Mouse (Mus musculus) embryonic fibroblast, embryonic 13.5 days (primary cell): ENCODE results near the gene Samd3. TPM values are rescaled to one million over a fixed set of nuclear protein-coding genes. Genes with fewer than 3 reads are reported as not detected.
A peak's percentile ranks its signal among the peaks of the same experiment; 100 is the strongest.

Experiments used
- H3K27ac ChIP-seq: 2 replicates; pipeline ENCODE4 v1.5.1; 2012; ENCODE audit warnings: low read length, control low read depth, inconsistent platforms; ENCODE audit not compliant: insufficient read depth
- H3K4me1 ChIP-seq: 2 replicates; pipeline ENCODE4 v1.6.1; 2011; ENCODE audit warnings: low read length; ENCODE audit not compliant: control insufficient read depth, insufficient read depth
- H3K4me3 ChIP-seq: 2 replicates; pipeline ENCODE4 v1.5.1; 2011; ENCODE audit warnings: mild to moderate bottlenecking, control low read depth, low read length; ENCODE audit not compliant: insufficient read depth
- CTCF ChIP-seq: IDR thresholded peaks from 2 replicates; pipeline ENCODE4 v1.5.1; 2011; ENCODE audit warnings: mild to moderate bottlenecking, control low read depth, low read length, moderate library complexity, borderline replicate concordance; ENCODE audit not compliant: insufficient read depth
- POLR2A ChIP-seq: IDR thresholded peaks from 2 replicates; pipeline ENCODE4 v1.6.1; 2011; ENCODE audit warnings: low read depth, mild to moderate bottlenecking, control low read depth, low read length, moderate library complexity
- polyA plus RNA-seq: library from polyadenylated mRNA; stranded (reverse); fragments of >200 nt; gene quantifications from 2 replicates; pipeline ENCODE4 v1.2.4, GENCODE M21; 2011; ENCODE audit warnings: low read depth; ENCODE audit not compliant: missing spikeins, insufficient read length

Gene Samd3
- not detected in 2 replicates for polyA plus RNA-seq

GRCm38 (mm10) chr10:26229488-26229887 lies at the start of gene Samd3:
Gene Samd3 (plus strand): TSS chr10:26229707.
- no peak within 1 kb of the TSS for H3K27ac ChIP-seq
- H3K4me3 ChIP-seq: no peak within 1 kb of the TSS
- no peak for TF ChIP-seq POLR2A
- no peak for TF ChIP-seq CTCF
- H3K4me1 ChIP-seq: no peaks in the 10 kb centered on the region

DNA sequence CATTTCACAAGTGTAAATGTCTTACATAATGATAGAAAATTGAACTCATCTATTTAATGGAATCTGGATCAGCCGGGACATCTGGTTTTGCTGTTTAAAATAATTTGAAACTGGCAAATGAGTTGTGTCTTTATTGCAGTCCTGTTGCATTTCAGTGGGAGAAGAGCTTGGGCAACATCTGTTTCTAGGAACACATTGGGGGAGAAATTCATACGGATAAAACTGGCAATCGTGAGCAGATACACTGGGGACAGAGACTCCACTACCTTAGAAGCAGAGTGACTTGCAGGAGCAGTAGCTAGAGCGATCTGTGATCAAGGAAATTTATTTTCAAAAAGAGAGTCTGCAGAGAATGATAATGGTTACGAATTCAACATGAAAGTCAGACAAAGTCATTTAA lies 44.2 kb upstream of the Samd3 start:
- no peak overlapping the region for H3K27ac ChIP-seq
- no peak overlapping the region for H3K4me3 ChIP-seq
- TF ChIP-seq POLR2A (no peak), CTCF (no peak)
- H3K4me1 ChIP-seq: no peaks in the 10 kb centered on the region

GRCm38 (mm10) chr10:26190811-26191210 lies 38.7 kb upstream of the Samd3 start:
- Histone ChIP-seq H3K27ac (peak overlapping the region; percentile 47; the same call in 1 of the 2 replicates), H3K4me1 (no peaks in the 10 kb centered on the region), H3K4me3 (no peak overlapping the region)
- no peak for TF ChIP-seq POLR2A
- no peak for TF ChIP-seq CTCF

DNA sequence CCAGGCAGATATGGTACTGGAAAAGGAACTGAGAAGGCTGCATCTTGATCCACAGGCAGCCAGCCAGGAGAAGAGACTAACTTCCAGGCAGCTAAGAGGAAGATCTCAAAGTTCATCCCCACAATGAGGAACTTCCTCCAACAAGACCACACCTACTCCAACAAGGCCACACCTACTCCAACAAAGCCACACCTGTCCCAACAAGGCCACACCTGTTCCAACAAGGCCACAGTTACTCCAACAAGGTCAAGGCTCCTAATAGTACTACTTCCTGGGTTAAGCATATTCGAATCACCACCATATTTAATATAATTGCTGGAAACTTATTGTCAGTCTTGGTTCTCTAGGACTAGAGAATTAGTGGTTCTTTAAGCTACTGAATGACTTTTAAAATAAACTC lies 34.6 kb upstream of the Samd3 start:
- TF ChIP-seq POLR2A (no peak), CTCF (no peak)
- Histone ChIP-seq H3K27ac (no peak overlapping the region), H3K4me3 (no peak overlapping the region), H3K4me1 (no peaks in the 10 kb centered on the region)

GRCm38 (mm10) chr10:26202708-26203368 lies 26.7 kb upstream of the Samd3 start:
- Histone ChIP-seq H3K4me3 (no peak overlapping the region), H3K4me1 (no peaks in the 10 kb centered on the region), H3K27ac (no peak overlapping the region)
- TF ChIP-seq CTCF (no peak), POLR2A (no peak)

DNA sequence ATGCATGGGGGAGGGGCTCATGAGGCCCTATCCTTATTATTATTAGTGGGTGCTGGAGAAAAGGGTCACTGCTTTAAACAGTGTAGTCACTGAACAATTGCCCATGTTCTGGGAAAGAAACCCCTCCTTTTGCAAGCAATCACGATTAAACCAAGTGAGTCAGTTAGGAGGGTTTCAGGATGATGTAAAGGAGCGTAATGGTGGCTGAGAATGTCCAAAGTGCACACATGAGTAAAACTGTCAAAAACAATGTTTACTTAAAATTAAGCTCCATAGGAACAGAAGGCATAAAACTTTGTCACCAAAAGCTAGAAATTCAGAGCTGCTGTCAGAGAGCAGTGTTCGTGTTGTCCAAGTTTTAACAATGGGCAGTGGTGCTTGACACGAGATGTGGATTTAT lies 8.8 kb upstream of the Samd3 start:
- no peak for TF ChIP-seq POLR2A
- no peak for TF ChIP-seq CTCF
- H3K27ac ChIP-seq: peak overlapping the region; percentile 95
- H3K4me1 ChIP-seq: no peaks in the 10 kb centered on the region
- H3K4me3 ChIP-seq: no peak overlapping the region

DNA sequence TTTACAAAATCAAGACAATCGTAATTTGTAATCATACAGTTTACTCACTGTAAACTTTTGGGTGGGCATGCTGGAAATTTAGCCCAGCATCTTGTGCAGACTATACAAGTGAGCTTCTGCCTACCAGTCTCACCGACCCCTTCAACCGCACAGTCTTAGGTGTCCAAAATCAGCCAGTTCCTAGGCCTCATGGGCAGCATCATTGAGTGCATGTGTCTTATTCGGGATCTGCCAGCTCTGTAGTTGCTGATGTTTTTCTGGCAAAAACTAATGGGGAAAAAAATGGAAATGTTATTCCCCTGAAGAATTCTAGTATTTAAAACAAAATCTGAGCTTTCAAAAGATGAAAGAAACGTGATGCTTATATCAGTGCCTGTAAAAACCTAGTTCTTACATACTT lies 3.3 kb upstream of the Samd3 start:
- H3K27ac ChIP-seq: no peak overlapping the region
- TF ChIP-seq POLR2A (no peak), CTCF (no peak)
- no peaks in the 10 kb centered on the region for H3K4me1 ChIP-seq
- H3K4me3 ChIP-seq: no peak overlapping the region

GRCm38 (mm10) chr10:26226734-26227133 lies 2.8 kb upstream of the Samd3 start:
- Histone ChIP-seq H3K4me3 (no peak overlapping the region), H3K4me1 (no peaks in the 10 kb centered on the region), H3K27ac (no peak overlapping the region)
- TF ChIP-seq CTCF: no peak
- no peak for TF ChIP-seq POLR2A

DNA sequence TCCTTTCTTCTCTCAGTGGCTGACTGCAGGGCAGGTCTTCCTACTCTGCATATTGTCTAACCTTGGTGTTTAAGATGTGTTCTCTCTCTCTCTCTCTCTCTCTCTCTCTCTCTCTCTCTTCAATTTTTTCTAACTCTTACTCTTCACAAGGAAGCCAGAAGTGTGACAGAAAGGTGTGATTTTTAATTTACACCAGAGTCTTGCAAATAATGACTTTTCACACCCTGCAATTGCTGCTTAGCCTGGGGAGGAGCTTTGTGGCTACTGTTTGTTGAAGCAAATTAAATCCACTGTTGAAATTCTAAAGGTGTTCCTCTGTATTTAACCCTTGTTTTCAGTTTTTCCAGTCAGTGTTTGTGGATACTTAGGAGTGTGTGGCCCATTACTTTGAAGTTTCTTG lies 1.3 kb upstream of the Samd3 start:
- Histone ChIP-seq H3K4me3 (no peak overlapping the region), H3K4me1 (no peaks in the 10 kb centered on the region), H3K27ac (no peak overlapping the region)
- no peak for TF ChIP-seq CTCF
- no peak for TF ChIP-seq POLR2A

GRCm38 (mm10) chr10:26232071-26232653 lies 2.7 kb downstream of the Samd3 start:
- H3K27ac ChIP-seq: no peak overlapping the region
- no peaks in the 10 kb centered on the region for H3K4me1 ChIP-seq
- no peak overlapping the region for H3K4me3 ChIP-seq
- no peak for TF ChIP-seq POLR2A
- no peak for TF ChIP-seq CTCF

DNA sequence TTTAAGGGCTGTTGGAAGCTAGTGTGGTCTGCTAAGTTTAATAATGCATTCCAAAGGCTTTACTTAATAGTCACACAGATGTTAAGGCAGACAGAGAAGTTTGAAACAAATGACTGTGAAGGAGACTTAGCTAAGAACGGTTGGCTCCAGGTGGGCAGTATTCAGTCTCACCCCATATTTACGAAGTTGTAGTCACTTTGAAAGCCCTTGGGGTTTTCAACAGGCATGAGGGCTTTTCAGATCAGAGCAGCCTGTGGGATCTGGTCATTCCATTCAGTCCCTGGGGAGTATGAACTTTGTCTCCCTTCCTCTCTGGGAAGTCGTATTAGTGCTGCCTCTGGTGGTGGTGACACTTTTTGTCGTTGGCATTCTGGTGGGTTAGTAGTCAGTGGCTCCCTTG lies 9.1 kb downstream of the Samd3 start:
- Histone ChIP-seq H3K27ac (no peak overlapping the region), H3K4me1 (no peaks in the 10 kb centered on the region; the same call in 1 of the 2 replicates), H3K4me3 (no peak overlapping the region)
- no peak for TF ChIP-seq CTCF
- TF ChIP-seq POLR2A: no peak
